Mouse (Mus musculus) thymus, adult 2 months (tissue): ENCODE measurements around the gene Lclat1.

Source experiments
- CTCF ChIP-seq: fragments of 200-500 bp; IDR thresholded peaks from 2 replicates; pipeline ENCODE4 v1.5.1; 2012; ENCODE audit warnings: mild to moderate bottlenecking, control low read depth, low read length, moderate library complexity, borderline replicate concordance; ENCODE audit not compliant: control insufficient read depth, poor library complexity, insufficient read depth; ENCODE audit errors: extremely low read depth
- POLR2A ChIP-seq: fragments of 200-500 bp; IDR thresholded peaks from 2 replicates; pipeline ENCODE4 v1.6.1; 2012; ENCODE audit warnings: mild to moderate bottlenecking, low read length, control low read depth, moderate library complexity; ENCODE audit not compliant: control insufficient read depth, poor library complexity, insufficient read depth; ENCODE audit errors: extremely low read depth

- TF ChIP-seq POLR2A (no peak), CTCF (no peak)
Measured at GRCm38 (mm10) chr17:73194146-73194545, 86.4 kb downstream of the Lclat1 start.
